Mouse (Mus musculus) layer of hippocampus, adult 11-12 months (tissue): Measurements from ENCODE around the gene Ankef1.

Experiments
- DNase-seq: peaks from one replicate; pipeline ENCODE4 v3.0.0; 2022; ENCODE audit warnings: low spot score

Ankef1 gene

DNA sequence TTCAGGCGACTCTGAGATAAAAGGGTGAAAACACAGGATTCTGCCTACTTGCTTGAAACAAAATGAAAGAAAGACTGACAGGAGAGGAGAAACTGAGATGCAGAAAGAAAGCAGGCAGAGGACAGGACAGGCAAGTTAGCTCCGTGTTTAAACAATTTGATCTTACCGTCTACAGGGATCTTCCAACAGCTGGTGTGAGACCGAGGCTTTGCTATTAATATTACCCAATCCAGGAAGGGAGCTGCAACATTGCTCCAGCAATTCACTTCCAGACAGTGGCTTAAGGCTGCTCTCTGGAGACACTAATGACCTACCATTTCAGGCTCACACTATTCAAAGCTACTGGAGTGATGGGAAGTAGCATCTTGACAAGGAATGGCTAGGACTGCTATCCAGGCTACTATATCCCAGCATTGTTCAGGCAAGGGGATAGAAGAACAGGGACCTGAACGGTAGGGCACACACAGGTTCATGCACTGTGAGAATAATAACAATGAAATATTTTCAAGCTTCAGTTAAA is 99.0 kb downstream of the Ankef1 start:
- DNase-seq: no peak

DNA sequence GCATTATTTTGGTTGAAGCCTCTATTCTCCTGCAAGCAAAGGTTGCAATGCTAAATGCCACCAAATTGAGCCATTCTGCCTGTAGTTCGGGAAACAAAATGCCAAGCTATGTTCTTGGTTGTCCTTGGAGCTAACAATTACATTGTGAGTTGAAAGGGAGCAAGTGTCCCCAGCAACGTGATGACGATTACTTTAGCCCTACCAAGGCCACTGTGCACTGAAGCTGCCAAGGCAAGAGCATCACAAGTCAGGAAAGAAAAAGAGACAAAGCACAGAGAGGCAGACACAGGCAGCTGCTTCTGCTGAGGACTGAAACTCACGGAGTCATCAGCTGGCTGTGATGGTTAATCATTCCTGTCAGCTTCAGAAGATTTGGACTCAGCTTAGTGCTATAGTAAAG is 99.5 kb downstream of the Ankef1 start:
- DNase-seq: no peak
